Mouse (Mus musculus) left cerebral cortex, adult 18-20 months (tissue): Measurements from ENCODE around the gene Scnn1g. TPM values are rescaled to one million over a fixed set of nuclear protein-coding genes. Genes with fewer than 3 reads are reported as not detected.
A peak's percentile ranks its signal among the peaks of the same experiment; 100 is the strongest.

Experiments used
- DNase-seq, 2 experiments: peaks; one replicate each; pipeline ENCODE4 v3.0.0; 2021 to 2022; ENCODE audit warnings: low spot score in 2 of 2, mixed read lengths in 1 of 2
- long read RNA-seq, 2 experiments: library from polyadenylated mRNA; stranded (forward); transcript quantifications; one replicate each; pipeline ENCODE4 v2.0.0; 2021
- total RNA-seq, 2 experiments: library from RNA; stranded (reverse); gene quantifications; 2 replicates each; pipeline ENCODE4 v1.2.3; 2021

The Scnn1g gene
- under 1 TPM; 0.14 to 0.28 TPM for total RNA-seq
- long read RNA-seq, experiment 1, result 0 reads
- long read RNA-seq, experiment 2, result 0 reads

GRCm38 (mm10) chr7:121734171-121734831 lies at the start of gene Scnn1g:
Gene Scnn1g (plus strand): TSS chr7:121734479.
- peak; percentile 86 to 87 for DNase-seq

GRCm38 (mm10) chr7:121685140-121685984 lies 48.9 kb upstream of the Scnn1g start:
- no peak for DNase-seq

- no peak for DNase-seq
Measured at GRCm38 (mm10) chr7:121689338-121689737, 44.9 kb upstream of the Scnn1g start.

- no peak for DNase-seq
Measured at GRCm38 (mm10) chr7:121691803-121692202, 42.5 kb upstream of the Scnn1g start.

GRCm38 (mm10) chr7:121697170-121697569 lies 37.1 kb upstream of the Scnn1g start:
- no peak for DNase-seq

- DNase-seq, result no peak
Measured at GRCm38 (mm10) chr7:121697574-121697973, 36.7 kb upstream of the Scnn1g start.

- DNase-seq, result no peak
Measured at GRCm38 (mm10) chr7:121699218-121699617, 35.1 kb upstream of the Scnn1g start.

GRCm38 (mm10) chr7:121700480-121700879 lies 33.8 kb upstream of the Scnn1g start:
- DNase-seq, result no peak

GRCm38 (mm10) chr7:121701983-121702382 lies 32.3 kb upstream of the Scnn1g start:
- DNase-seq, result no peak

GRCm38 (mm10) chr7:121705051-121705450 lies 29.2 kb upstream of the Scnn1g start:
- no peak for DNase-seq

- DNase-seq, result peak; percentile 45 to 48
Measured at GRCm38 (mm10) chr7:121706411-121707072, 27.7 kb upstream of the Scnn1g start.

- peak; percentile 93 to 96 for DNase-seq
Measured at GRCm38 (mm10) chr7:121707073-121707667, 27.1 kb upstream of the Scnn1g start, which contains the start of gene Usp31. Gene Usp31 (minus strand): TSS chr7:121707253.

- no peak for DNase-seq
Measured at GRCm38 (mm10) chr7:121711171-121711570, 23.1 kb upstream of the Scnn1g start.

GRCm38 (mm10) chr7:121717031-121717430 lies 17.2 kb upstream of the Scnn1g start:
- DNase-seq, result no peak

- no peak for DNase-seq
Measured at GRCm38 (mm10) chr7:121730225-121730624, 4.1 kb upstream of the Scnn1g start.

- no peak for DNase-seq
Measured at GRCm38 (mm10) chr7:121737511-121738415, 3.5 kb downstream of the Scnn1g start.

- no peak for DNase-seq
Measured at GRCm38 (mm10) chr7:121750244-121750643, 16.0 kb downstream of the Scnn1g start.

- DNase-seq, result no peak
Measured at GRCm38 (mm10) chr7:121754748-121755147, 20.5 kb downstream of the Scnn1g start.

GRCm38 (mm10) chr7:121763328-121763727 lies 29.0 kb downstream of the Scnn1g start:
- no peak for DNase-seq

GRCm38 (mm10) chr7:121767900-121768299 lies 33.6 kb downstream of the Scnn1g start:
- DNase-seq, result no peak
